In the genomic region with DNA sequence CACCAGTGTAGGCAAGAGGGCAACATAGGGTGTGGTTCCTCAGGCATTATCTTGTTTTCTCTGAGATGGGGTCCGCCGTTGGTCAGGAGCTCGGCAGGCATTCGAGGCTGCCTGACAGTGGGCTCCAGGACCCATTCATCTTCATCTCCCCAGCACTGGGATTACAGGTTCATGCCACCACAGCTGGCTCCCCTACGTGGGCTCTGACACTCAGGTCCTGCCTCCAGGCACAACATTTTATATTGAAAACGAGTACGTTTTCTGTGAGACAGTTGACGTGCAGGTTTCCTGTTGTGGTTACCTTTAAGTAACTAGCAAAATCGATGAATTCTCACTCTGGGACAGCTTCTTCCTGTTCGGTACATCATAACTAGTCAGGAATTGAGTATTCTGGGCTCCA, we compare ENCODE assay signal across 28 mouse cellular contexts.
"Had no signal": no experiment of that assay in that cellular context is flagged by ENCODE, and none has a peak within 500 bp of the region (broad histone marks: within the 10 kb centered on the region; RNA-seq: fewer than 3 reads in every experiment).

No protein-coding gene starts in this region.

- H3K36me3 ChIP-seq: embryonic facial prominence, embryonic 10.5 days; embryonic facial prominence, embryonic 12.5 days; embryonic facial prominence, embryonic 13.5 days; embryonic facial prominence, embryonic 15.5 days; forebrain, embryonic 10.5 days; forebrain, embryonic 12.5 days; forebrain, embryonic 15.5 days had no signal

- ATAC-seq: forebrain, embryonic 13.5 days; forebrain, embryonic 14.5 days; forebrain, embryonic 15.5 days; forebrain, embryonic 16.5 days; forebrain, postnatal 0 days had no signal

- H3K27ac ChIP-seq: embryonic facial prominence, embryonic 10.5 days; embryonic facial prominence, embryonic 12.5 days; embryonic facial prominence, embryonic 13.5 days; embryonic facial prominence, embryonic 15.5 days; forebrain, embryonic 10.5 days; forebrain, embryonic 12.5 days; forebrain, embryonic 13.5 days; forebrain, embryonic 15.5 days; gastrocnemius, adult 2 months; heart, adult 2 months had no signal

- H3K9ac ChIP-seq: embryonic facial prominence, embryonic 12.5 days; embryonic facial prominence, embryonic 13.5 days; embryonic facial prominence, embryonic 15.5 days; forebrain, embryonic 12.5 days; forebrain, embryonic 13.5 days; forebrain, embryonic 15.5 days; forebrain, postnatal 0 days had no signal

- DNase-seq: cerebellum, adult 8-10 months; cerebellum, adult 9-10 months; cerebellum, adult 9-11 months; cerebellum, postnatal 10 days; cerebellum, postnatal 14 days; cerebellum, postnatal 25 days; cerebellum, postnatal 36 days; embryo, embryonic 11 days; forebrain, postnatal 0 days; gastrocnemius, adult 2 months; gastrocnemius, postnatal 10 days; gastrocnemius, postnatal 14 days; gastrocnemius, postnatal 25 days; gastrocnemius, postnatal 36 days; heart, adult 11 months; heart, adult 18-20 months; heart, adult 2 months had no signal

- H3K4me3 ChIP-seq: embryonic facial prominence, embryonic 10.5 days; embryonic facial prominence, embryonic 12.5 days; embryonic facial prominence, embryonic 13.5 days; embryonic facial prominence, embryonic 15.5 days; erythroblast, embryonic 14.5 days; forebrain, embryonic 10.5 days; forebrain, embryonic 12.5 days; forebrain, embryonic 13.5 days; forebrain, embryonic 15.5 days; gastrocnemius, adult 2 months; heart, adult 2 months had no signal

- H3K27me3 ChIP-seq: embryonic facial prominence, embryonic 12.5 days; embryonic facial prominence, embryonic 13.5 days; embryonic facial prominence, embryonic 15.5 days; forebrain, embryonic 15.5 days had no signal

- H3K4me2 ChIP-seq: embryonic facial prominence, embryonic 12.5 days; embryonic facial prominence, embryonic 13.5 days; embryonic facial prominence, embryonic 15.5 days; forebrain, embryonic 12.5 days; forebrain, embryonic 13.5 days; forebrain, embryonic 15.5 days had no signal

- H3K4me1 ChIP-seq: embryonic facial prominence, embryonic 10.5 days; embryonic facial prominence, embryonic 12.5 days; embryonic facial prominence, embryonic 13.5 days; embryonic facial prominence, embryonic 15.5 days; forebrain, embryonic 12.5 days; forebrain, embryonic 13.5 days; forebrain, embryonic 15.5 days had no signal

- H3K9me3 ChIP-seq: embryonic facial prominence, embryonic 10.5 days; embryonic facial prominence, embryonic 12.5 days; embryonic facial prominence, embryonic 13.5 days; embryonic facial prominence, embryonic 15.5 days; forebrain, embryonic 10.5 days; forebrain, embryonic 12.5 days; forebrain, embryonic 13.5 days; forebrain, embryonic 15.5 days had no signal
